Mouse (Mus musculus): ENCODE measurements around the gene Il15. TPM values are rescaled to one million over a fixed set of nuclear protein-coding genes. Genes with fewer than 3 reads are reported as not detected.

Il15 gene
- total RNA-seq (2017), result 81.7 and 90.0 TPM in 2 replicates

- peak; percentile 46 for ATAC-seq (ENCODE audit: extremely low read depth, insufficient number of reproducible peaks, low FRiP score, poor library complexity, severe bottlenecking)
Observed at GRCm38 (mm10) chr8:82402686-82403330, at the start of gene Il15. Gene Il15, minus strand, starts transcription at chr8:82403222.

DNA sequence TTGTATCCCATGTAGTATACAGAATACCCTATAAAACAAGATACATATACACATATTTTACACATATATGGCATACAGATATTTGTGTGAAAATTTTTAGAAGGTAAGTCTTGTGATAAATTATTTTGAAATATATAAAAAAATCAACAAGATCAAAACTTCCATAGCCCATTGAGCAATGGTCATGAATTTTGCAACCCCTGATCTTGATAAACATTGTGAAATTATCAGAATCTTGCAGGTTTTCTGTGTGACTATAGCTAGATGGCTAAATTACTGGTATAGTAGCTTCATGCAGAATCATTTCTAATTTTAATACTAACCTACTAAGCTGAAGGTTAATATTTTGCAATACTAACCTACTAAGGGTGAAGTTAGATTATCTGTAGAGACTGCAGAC lies 41.9 kb upstream of the Il15 start:
- ATAC-seq (ENCODE audit: extremely low read depth, insufficient number of reproducible peaks, low FRiP score, poor library complexity, severe bottlenecking), result no peak

- ATAC-seq (ENCODE audit: extremely low read depth, insufficient number of reproducible peaks, low FRiP score, poor library complexity, severe bottlenecking), result no peak
Observed at GRCm38 (mm10) chr8:82416587-82417340, 13.7 kb upstream of the Il15 start.

GRCm38 (mm10) chr8:82415485-82415884 lies 12.5 kb upstream of the Il15 start:
- ATAC-seq (ENCODE audit: extremely low read depth, insufficient number of reproducible peaks, low FRiP score, poor library complexity, severe bottlenecking), result no peak

- ATAC-seq (ENCODE audit: extremely low read depth, insufficient number of reproducible peaks, low FRiP score, poor library complexity, severe bottlenecking), result no peak
Observed at GRCm38 (mm10) chr8:82410135-82410534, 7.1 kb upstream of the Il15 start.

DNA sequence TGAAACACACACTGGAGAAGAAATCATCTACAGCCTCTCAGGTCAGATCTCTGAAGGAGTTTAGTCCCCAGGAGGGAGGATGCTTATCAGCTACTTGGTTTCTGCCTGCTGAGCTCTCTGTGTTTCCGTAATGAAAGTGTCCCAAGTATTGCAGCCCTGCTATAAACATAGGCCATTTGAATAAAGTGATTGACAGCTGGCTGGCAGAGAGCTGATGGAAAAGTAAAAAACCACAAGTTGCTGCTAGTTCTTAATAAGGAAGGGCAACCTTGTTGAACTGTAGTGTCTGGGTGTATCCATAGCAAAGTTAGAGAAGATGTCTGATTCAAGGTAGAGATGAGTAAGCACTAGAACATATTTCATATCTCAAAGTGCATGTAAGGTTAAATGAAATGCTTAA lies 4.0 kb upstream of the Il15 start:
- ATAC-seq (ENCODE audit: extremely low read depth, insufficient number of reproducible peaks, low FRiP score, poor library complexity, severe bottlenecking), result no peak

DNA sequence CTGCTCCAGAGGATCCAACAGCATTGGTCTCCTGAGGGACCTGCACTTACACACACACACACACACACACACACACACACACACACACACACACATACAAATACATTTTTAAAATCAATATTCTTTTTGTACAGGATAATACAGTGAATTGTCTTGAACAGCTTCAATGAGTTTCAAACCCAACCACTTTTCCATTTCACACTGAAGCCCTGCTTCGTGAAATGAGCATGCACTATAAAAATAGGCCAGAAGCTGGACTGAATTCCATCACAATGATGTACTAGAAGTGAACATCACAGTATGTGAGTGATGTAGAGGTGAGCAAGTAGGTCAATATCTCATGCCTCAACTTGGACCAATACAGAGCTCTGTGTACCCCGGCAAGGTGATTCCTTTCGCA lies 1.0 kb upstream of the Il15 start:
- ATAC-seq (ENCODE audit: extremely low read depth, insufficient number of reproducible peaks, low FRiP score, poor library complexity, severe bottlenecking), result no peak

DNA sequence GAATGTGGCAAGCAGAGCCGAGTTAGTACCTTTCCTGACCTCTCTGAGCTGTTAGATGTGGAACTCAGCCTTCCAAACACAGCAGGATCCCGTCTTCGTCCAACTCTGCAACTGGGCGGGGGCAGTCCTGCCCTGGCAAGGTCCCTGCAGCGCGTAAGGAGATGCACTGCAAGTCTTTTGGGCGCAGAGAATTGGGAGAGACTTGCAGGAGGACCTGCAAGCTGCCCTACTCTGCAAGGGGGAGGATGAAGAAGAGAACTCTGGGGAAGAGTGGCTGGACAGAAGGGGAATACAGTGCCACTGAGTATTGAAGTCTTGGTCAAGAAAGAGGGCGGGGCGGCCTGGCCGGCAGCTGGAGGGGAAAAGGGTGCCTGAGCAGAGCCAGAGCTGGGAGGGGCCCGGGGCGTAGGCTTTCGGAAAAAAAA lies 749 bp downstream of the Il15 start:
- peak; percentile 18; the same call in 1 of the 2 replicates for ATAC-seq (ENCODE audit: extremely low read depth, insufficient number of reproducible peaks, low FRiP score, poor library complexity, severe bottlenecking)

DNA sequence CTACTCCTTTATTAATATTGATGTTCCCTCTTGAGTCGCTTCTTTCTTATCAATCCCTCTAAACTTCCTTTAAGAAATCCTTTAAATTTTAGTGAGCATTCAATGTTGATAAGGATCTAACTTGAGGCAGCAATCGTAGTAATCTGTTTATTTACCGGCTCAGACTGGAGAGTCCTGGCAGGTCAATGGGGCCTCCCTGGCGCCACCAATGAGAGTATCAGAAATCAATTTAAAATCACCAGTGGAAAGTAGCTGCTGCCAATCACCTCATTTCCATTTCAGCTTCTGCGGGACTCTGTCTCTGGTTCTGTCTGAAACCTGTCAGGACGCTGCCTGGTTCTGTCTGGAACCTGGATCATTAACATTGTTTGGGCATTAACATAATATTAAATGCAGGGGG lies 1.5 kb downstream of the Il15 start:
- ATAC-seq (ENCODE audit: extremely low read depth, insufficient number of reproducible peaks, low FRiP score, poor library complexity, severe bottlenecking), result no peak

- ATAC-seq (ENCODE audit: extremely low read depth, insufficient number of reproducible peaks, low FRiP score, poor library complexity, severe bottlenecking), result no peak
Observed at GRCm38 (mm10) chr8:82401059-82401458, 2.0 kb downstream of the Il15 start.

DNA sequence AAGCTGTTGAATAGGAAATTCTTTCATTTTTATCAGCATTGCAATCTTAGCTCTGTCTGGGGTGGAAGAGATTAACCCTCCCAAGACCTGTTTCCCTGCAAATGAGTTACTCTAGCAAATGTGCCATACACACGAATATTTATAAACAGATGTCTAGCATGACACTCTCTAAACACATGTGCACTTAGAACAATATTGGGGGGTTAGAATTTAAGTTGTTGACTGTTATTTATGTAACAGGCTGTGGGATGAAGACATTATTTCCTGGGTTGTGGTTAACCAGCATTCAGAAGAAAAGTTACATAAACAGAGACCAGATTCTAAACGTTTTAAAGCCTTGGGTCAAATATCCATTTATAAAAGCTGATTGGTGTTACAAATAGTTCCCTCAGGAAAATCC lies 2.6 kb downstream of the Il15 start:
- no peak for ATAC-seq (ENCODE audit: extremely low read depth, insufficient number of reproducible peaks, low FRiP score, poor library complexity, severe bottlenecking)

DNA sequence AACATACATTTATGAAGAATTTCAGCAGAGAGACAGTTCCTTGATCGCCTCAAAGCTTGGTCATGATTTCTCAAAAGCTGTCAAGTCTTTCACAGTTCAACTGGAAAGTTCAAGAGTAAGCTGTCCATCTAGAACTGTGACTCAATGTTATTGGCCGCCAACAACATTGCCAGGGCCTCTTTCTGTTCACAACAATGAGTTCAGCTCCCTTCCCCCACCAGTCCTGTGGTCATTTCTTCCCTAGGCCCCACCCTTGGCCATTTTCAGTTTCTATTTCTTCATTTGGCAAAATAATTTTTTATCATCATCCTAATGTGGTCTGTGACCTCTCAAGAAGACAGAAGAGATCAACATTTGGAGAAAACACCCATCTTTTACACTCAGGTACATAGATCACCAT lies 4.5 kb downstream of the Il15 start:
- ATAC-seq (ENCODE audit: extremely low read depth, insufficient number of reproducible peaks, low FRiP score, poor library complexity, severe bottlenecking), result peak; percentile 49; the same call in 1 of the 2 replicates

GRCm38 (mm10) chr8:82391258-82391657 lies 11.8 kb downstream of the Il15 start:
- ATAC-seq (ENCODE audit: extremely low read depth, insufficient number of reproducible peaks, low FRiP score, poor library complexity, severe bottlenecking), result no peak

DNA sequence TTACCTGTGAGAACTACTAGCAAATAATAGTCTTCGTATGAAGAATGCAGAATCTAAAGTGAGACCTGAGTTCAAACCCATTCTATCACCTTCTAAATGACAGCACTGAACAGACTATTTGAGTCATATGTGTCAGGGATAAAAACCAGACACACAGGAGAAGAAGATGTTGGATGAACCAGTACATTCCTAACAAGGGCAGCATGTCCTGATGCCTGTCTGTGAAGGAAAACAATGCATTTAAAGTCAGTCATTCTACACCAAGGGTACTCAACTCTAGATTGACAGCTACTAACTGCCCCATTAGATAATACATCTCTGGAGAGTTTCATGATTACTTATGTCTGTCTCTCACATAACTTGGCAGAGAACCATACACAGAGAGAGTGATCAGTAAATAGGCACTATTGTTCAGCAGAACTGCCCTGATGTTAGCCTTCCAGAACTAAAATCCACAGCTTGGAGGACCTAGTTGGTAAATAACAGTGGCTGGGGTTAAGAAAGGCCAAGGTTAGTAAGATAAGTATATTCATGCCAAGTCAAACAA lies 14.6 kb downstream of the Il15 start:
- no peak for ATAC-seq (ENCODE audit: extremely low read depth, insufficient number of reproducible peaks, low FRiP score, poor library complexity, severe bottlenecking)

- no peak for ATAC-seq (ENCODE audit: extremely low read depth, insufficient number of reproducible peaks, low FRiP score, poor library complexity, severe bottlenecking)
Observed at GRCm38 (mm10) chr8:82387614-82388013, 15.4 kb downstream of the Il15 start.

DNA sequence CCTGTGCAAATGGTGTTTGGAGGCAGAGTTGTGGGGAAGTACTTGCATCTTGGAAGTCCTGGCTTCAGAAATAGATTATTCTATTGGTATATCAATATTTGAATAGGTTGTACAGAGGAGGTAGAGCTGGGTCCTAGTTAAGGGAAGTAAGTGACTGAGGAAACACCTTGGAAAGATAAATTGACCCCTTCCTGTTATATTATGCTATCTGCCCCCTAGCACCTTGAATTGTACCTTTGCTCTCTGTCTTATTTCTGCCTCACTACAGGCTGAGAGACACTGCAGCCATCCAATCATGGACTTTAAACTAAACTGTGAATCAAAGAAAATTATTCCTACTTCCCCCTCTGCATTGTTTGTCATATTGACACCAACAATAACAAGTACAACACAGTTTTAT lies 17.2 kb downstream of the Il15 start:
- no peak for ATAC-seq (ENCODE audit: extremely low read depth, insufficient number of reproducible peaks, low FRiP score, poor library complexity, severe bottlenecking)

- peak; percentile 21; the same call in 1 of the 2 replicates for ATAC-seq (ENCODE audit: extremely low read depth, insufficient number of reproducible peaks, low FRiP score, poor library complexity, severe bottlenecking)
Observed at GRCm38 (mm10) chr8:82384458-82385234, 18.4 kb downstream of the Il15 start.

- peak; percentile 98 for ATAC-seq (ENCODE audit: extremely low read depth, insufficient number of reproducible peaks, low FRiP score, poor library complexity, severe bottlenecking)
Observed at GRCm38 (mm10) chr8:82383346-82383745, 19.7 kb downstream of the Il15 start.

- no peak for ATAC-seq (ENCODE audit: extremely low read depth, insufficient number of reproducible peaks, low FRiP score, poor library complexity, severe bottlenecking)
Observed at GRCm38 (mm10) chr8:82382316-82382715, 20.7 kb downstream of the Il15 start.

Data from neutrophil, adult 5-6 weeks (primary cell).